Mouse (Mus musculus): ENCODE measurements at regions not wholly inside any gene's neighbourhood (a gene's known extent, or its start where the extent isn't known, plus 50 kb on each side); places are given as distances from the start of the nearest gene placed in this dataset.

DNA sequence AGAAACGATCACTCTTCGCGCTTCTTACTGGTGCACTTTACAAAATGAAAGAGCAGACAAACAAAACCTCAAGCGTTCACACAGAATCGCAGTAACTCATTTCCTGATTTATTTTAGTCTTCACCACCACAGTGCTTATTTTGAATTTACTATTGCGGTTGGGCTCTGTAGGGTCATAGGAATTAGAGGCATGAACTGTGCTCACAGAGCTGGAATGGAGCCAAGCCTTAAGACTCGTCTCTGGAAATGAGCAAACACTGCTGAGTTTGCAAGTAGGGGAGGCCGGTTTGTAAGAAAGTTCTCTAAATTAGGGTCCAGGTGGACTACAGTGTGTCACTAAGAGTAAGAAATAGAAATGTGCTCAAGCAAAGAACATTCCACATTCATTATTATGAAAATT, 289.2 kb upstream of the Gjb5 start:
- Histone ChIP-seq H3K9me3 (replicated peaks; ENCODE audit: low read length) (peaks cover 82% of the 10 kb centered on the region), H3K36me3 (replicated peaks in 1 of 2; ENCODE audit: control insufficient read depth in 1 of 2, insufficient read depth in 1 of 2, low read length in 1 of 2) (no peaks in the 10 kb centered on the region), H3K27me3 (replicated peaks) (no peaks in the 10 kb centered on the region), H3K4me2 (ENCODE audit: insufficient read depth, low read depth, poor library complexity, severe bottlenecking) (no peak overlapping the region), H3K79me2 (replicated peaks; ENCODE audit: control insufficient read depth, extremely low read depth, insufficient read depth, poor library complexity, severe bottlenecking) (no peaks in the 10 kb centered on the region), H3K4me3 (replicated peaks in 1 of 3; ENCODE audit: low read depth in 2 of 3, low read length in 2 of 3, poor library complexity in 1 of 3) (no peak overlapping the region), H3K9ac (ENCODE audit: insufficient read depth, low read depth) (no peak overlapping the region), H3K27ac (ENCODE audit: insufficient read depth, low read depth) (no peak overlapping the region), H3K4me1 (ENCODE audit: control insufficient read depth in 1 of 2, insufficient read depth in 2 of 2) (no peaks in the 10 kb centered on the region)
- TF ChIP-seq ZC3H11A (IDR thresholded peaks at IDR 0.05; ENCODE audit: low read depth, low read length): no peak
- no peak for TF ChIP-seq POLR2AphosphoS2 (IDR thresholded peaks at IDR 0.05; ENCODE audit: low read depth, low read length)
- TF ChIP-seq USF1 (IDR thresholded peaks at IDR 0.05; ENCODE audit: low read depth, low read length): no peak
- TF ChIP-seq UBTF (IDR thresholded peaks at IDR 0.05; ENCODE audit: low read depth, low read length): no peak
- TF ChIP-seq ETS1 (conservative IDR thresholded peaks at IDR 0.05; ENCODE audit: low read depth, low read length): no peak
- no peak for TF ChIP-seq MAZ (IDR thresholded peaks at IDR 0.05; ENCODE audit: low read depth, low read length)
- TF ChIP-seq ZNF384 (IDR thresholded peaks at IDR 0.05; ENCODE audit: low read depth, low read length): no peak
- TF ChIP-seq JUN (IDR thresholded peaks at IDR 0.05; ENCODE audit: insufficient read depth, low read depth, low read length): no peak
- no peak for TF ChIP-seq CHD2 (IDR thresholded peaks at IDR 0.05; ENCODE audit: low read length)
- no peak for TF ChIP-seq JUND (conservative IDR thresholded peaks at IDR 0.05; ENCODE audit: low read depth, low read length)
- no peak for TF ChIP-seq E2F4 (IDR thresholded peaks at IDR 0.05; ENCODE audit: insufficient replicate concordance, low read depth, low read length)
- TF ChIP-seq HCFC1 (IDR thresholded peaks at IDR 0.05; ENCODE audit: low read depth, low read length): no peak
- TF ChIP-seq BHLHE40 (IDR thresholded peaks at IDR 0.05; ENCODE audit: low read depth, low read length): no peak
- TF ChIP-seq MAX (IDR thresholded peaks at IDR 0.05; ENCODE audit: low read length): no peak
- no peak for TF ChIP-seq RAD21 (IDR thresholded peaks at IDR 0.05; ENCODE audit: low read depth, low read length)
- TF ChIP-seq POLR2A (IDR thresholded peaks at IDR 0.05; ENCODE audit: low read depth, low read length): no peak
- no peak for TF ChIP-seq KAT2A (IDR thresholded peaks at IDR 0.05; ENCODE audit: insufficient replicate concordance, low read length)
- TF ChIP-seq CTCF (conservative IDR thresholded peaks at IDR 0.05 in 1 of 2, IDR thresholded peaks at IDR 0.05 in 1 of 2; ENCODE audit: low read depth in 2 of 2, low read length in 2 of 2): no peak
- dilution Hi-C loops (cut with MboI; ENCODE audit: extremely low pct_ligation_motif_present, extremely low pct_unique_long_range_greater_than_20kb, low sequenced_read_pairs): no loop called here
- in situ Hi-C loops (cut with MboI; ENCODE audit: low pct_ligation_motif_present, low pct_unique_long_range_greater_than_20kb, low sequenced_read_pairs): no loop called here
- DNase-seq (ENCODE audit: extremely low read depth): no peak

DNA sequence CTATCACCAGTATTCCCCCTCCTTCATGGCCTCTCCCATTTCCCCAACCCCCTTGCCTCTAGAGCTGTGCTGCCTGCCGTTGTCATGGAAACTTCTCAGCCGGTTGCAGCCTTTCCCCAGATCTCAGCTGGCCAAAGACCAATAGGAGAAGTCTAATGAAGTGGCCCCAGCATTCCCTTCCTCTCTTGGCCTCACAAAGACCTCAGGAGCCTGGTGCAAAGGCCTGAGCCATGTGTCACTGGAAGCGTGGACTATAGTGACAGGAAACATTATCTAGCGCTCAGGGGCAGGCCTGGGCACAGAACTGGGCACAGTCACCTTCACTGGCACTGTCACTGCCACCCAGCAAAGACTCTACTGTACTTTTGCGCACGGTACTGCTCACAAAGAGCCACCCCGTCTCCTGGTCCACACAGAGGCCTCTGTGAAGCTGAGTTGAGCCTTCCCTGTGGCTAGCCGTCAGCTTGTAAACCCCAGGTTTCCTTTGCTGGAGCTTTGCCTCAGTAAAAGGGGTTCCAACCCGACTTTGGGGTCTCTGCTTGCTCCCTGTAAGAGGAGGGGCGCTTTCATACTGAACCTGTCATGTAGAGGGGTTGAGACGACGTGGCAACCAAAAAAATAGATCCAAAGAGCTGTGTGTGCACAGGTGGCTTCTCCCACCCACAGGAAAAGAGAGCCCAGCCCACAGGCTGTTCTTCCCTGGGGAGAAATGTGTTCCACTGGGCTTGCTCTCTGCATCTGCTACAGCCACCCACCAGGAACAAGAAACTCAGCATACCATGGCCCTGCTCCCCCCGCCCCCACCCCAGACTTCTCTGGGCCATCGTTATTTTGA, 282.5 kb upstream of the Gjb5 start:
- peaks cover 84% of the 10 kb centered on the region for H3K9me3 ChIP-seq (replicated peaks; ENCODE audit: low read length)
- dilution Hi-C loops (cut with MboI; ENCODE audit: extremely low pct_ligation_motif_present, extremely low pct_unique_long_range_greater_than_20kb, low sequenced_read_pairs): no loop called here
- H3K27ac ChIP-seq (ENCODE audit: insufficient read depth, low read depth): no peak overlapping the region

More for the DNA sequence above, 282.5 kb upstream of the Gjb5 start:
- Histone ChIP-seq H3K27me3 (replicated peaks) (no peaks in the 10 kb centered on the region), H3K4me2 (ENCODE audit: insufficient read depth, low read depth, poor library complexity, severe bottlenecking) (no peak overlapping the region), H3K4me3 (replicated peaks in 1 of 3; ENCODE audit: low read depth in 2 of 3, low read length in 2 of 3, poor library complexity in 1 of 3) (no peak overlapping the region), H3K9ac (ENCODE audit: insufficient read depth, low read depth) (no peak overlapping the region), H3K79me2 (replicated peaks; ENCODE audit: control insufficient read depth, extremely low read depth, insufficient read depth, poor library complexity, severe bottlenecking) (no peaks in the 10 kb centered on the region), H3K4me1 (ENCODE audit: control insufficient read depth in 1 of 2, insufficient read depth in 2 of 2) (no peaks in the 10 kb centered on the region), H3K36me3 (replicated peaks in 1 of 2; ENCODE audit: control insufficient read depth in 1 of 2, insufficient read depth in 1 of 2, low read length in 1 of 2) (no peaks in the 10 kb centered on the region)
- no peak for TF ChIP-seq MAX (IDR thresholded peaks at IDR 0.05; ENCODE audit: low read length)
- no peak for TF ChIP-seq ZNF384 (IDR thresholded peaks at IDR 0.05; ENCODE audit: low read depth, low read length)
- no peak for DNase-seq (ENCODE audit: extremely low read depth)
- in situ Hi-C loops (cut with MboI; ENCODE audit: low pct_ligation_motif_present, low pct_unique_long_range_greater_than_20kb, low sequenced_read_pairs): no loop called here

All from CH12.LX (cell line).